Mouse (Mus musculus) CH12.LX (cell line): ENCODE measurements around the gene Ubald2. TPM values are rescaled to one million over a fixed set of nuclear protein-coding genes. Genes with fewer than 3 reads are reported as not detected.

Experiments used
- DNase-seq: peaks from one replicate; pipeline ENCODE4 v3.0.0-alpha.2; 2013; ENCODE audit errors: extremely low read depth
- H3K27ac ChIP-seq: 2 replicates; pipeline ENCODE4 v1.5.1; 2012; ENCODE audit warnings: low read depth, mild to moderate bottlenecking, control low read depth, moderate library complexity; ENCODE audit not compliant: insufficient read depth
- H3K27me3 ChIP-seq: replicated peaks from 2 replicates; pipeline ENCODE3; 2012; ENCODE audit warnings: inconsistent platforms
- H3K36me3 ChIP-seq, 2 experiments: replicated peaks in 1 of 2; 2 replicates each; pipeline versions ENCODE3 to v1.6.1; 2012; ENCODE audit warnings: inconsistent platforms in 1 of 2, low read length in 1 of 2, mild to moderate bottlenecking in 1 of 2, mixed read lengths in 1 of 2, moderate library complexity in 1 of 2; ENCODE audit not compliant: control insufficient read depth in 1 of 2, insufficient read depth in 1 of 2
- H3K4me1 ChIP-seq, 2 experiments: 2 replicates each; pipeline ENCODE4 v1.6.1; 2012; ENCODE audit warnings: inconsistent platforms in 1 of 2, moderate library complexity in 1 of 2; ENCODE audit not compliant: insufficient read depth in 2 of 2, control insufficient read depth in 1 of 2
- H3K4me2 ChIP-seq: 2 replicates; pipeline ENCODE4 v1.6.1; 2012; ENCODE audit warnings: low read depth, mild to moderate bottlenecking, control low read depth; ENCODE audit not compliant: poor library complexity, insufficient read depth, severe bottlenecking
- H3K4me3 ChIP-seq, 3 experiments: fragments of 150-350 bp in 1 of 3; sonication (generic) in 1 of 3; replicated peaks in 1 of 3; 2 replicates each; pipeline versions ENCODE3 to v1.5.1; 2011 to 2012; ENCODE audit warnings: low read depth in 2 of 3, low read length in 2 of 3, mild to moderate bottlenecking in 2 of 3, moderate library complexity in 2 of 3, control low read depth in 1 of 3, improper control_type of control experiment in 1 of 3, inconsistent platforms in 1 of 3, mixed read lengths in 1 of 3; ENCODE audit not compliant: poor library complexity in 1 of 3
- H3K79me2 ChIP-seq: replicated peaks from 2 replicates; pipeline ENCODE4 v1.6.1; 2012; ENCODE audit warnings: mild to moderate bottlenecking, moderate library complexity; ENCODE audit not compliant: control insufficient read depth, poor library complexity, insufficient read depth, severe bottlenecking; ENCODE audit errors: extremely low read depth
- H3K9ac ChIP-seq: 2 replicates; pipeline ENCODE4 v1.6.1; 2012; ENCODE audit warnings: low read depth, mild to moderate bottlenecking, control low read depth, moderate library complexity; ENCODE audit not compliant: insufficient read depth
- H3K9me3 ChIP-seq: replicated peaks from 2 replicates; pipeline ENCODE3; 2012; ENCODE audit warnings: low read length, inconsistent platforms, mixed read lengths
- E2F4 ChIP-seq: IDR thresholded peaks from 2 replicates; pipeline ENCODE4 v1.6.1; 2011; ENCODE audit warnings: low read depth, low read length, improper control_type of control experiment; ENCODE audit not compliant: insufficient replicate concordance
- EP300 ChIP-seq: IDR thresholded peaks from 2 replicates; pipeline ENCODE4 v1.6.1; 2011; ENCODE audit warnings: low read length, improper control_type of control experiment
- IRF4 ChIP-seq: IDR thresholded peaks from 2 replicates; pipeline ENCODE4 v1.6.1; 2014; ENCODE audit warnings: low read depth, mild to moderate bottlenecking, inconsistent platforms, low read length, improper control_type of control experiment
- JUND ChIP-seq: conservative IDR thresholded peaks from 2 replicates; pipeline ENCODE4 v1.6.1; 2011; ENCODE audit warnings: low read depth, low read length, improper control_type of control experiment
- MAX ChIP-seq: IDR thresholded peaks from 2 replicates; pipeline ENCODE4 v1.6.1; 2011; ENCODE audit warnings: low read length, improper control_type of control experiment
- MEF2A ChIP-seq: IDR thresholded peaks from 2 replicates; pipeline ENCODE4 v1.6.1; 2014; ENCODE audit warnings: low read depth, mild to moderate bottlenecking, inconsistent platforms, low read length, improper control_type of control experiment, borderline replicate concordance
- NELFE ChIP-seq: IDR thresholded peaks from 2 replicates; pipeline ENCODE4 v1.6.1; 2011; ENCODE audit warnings: low read depth, low read length, improper control_type of control experiment
- POLR2A ChIP-seq: IDR thresholded peaks from 2 replicates; pipeline ENCODE4 v1.6.1; 2011; ENCODE audit warnings: low read depth, mild to moderate bottlenecking, improper control_type of control experiment, low read length
- SIN3A ChIP-seq: IDR thresholded peaks from 2 replicates; pipeline ENCODE4 v1.6.1; 2012; ENCODE audit warnings: low read length, improper control_type of control experiment, inconsistent platforms
- TBP ChIP-seq: conservative IDR thresholded peaks from 2 replicates; pipeline ENCODE4 v1.6.1; 2011; ENCODE audit warnings: low read depth, low read length, improper control_type of control experiment
- UBTF ChIP-seq: IDR thresholded peaks from 2 replicates; pipeline ENCODE4 v1.6.1; 2012; ENCODE audit warnings: low read depth, mild to moderate bottlenecking, inconsistent platforms, low read length, improper control_type of control experiment, moderate library complexity
- ZMIZ1 ChIP-seq: IDR thresholded peaks from 2 replicates; pipeline ENCODE4 v1.6.1; 2012; ENCODE audit warnings: low read depth, mild to moderate bottlenecking, inconsistent platforms, low read length, improper control_type of control experiment
- ZNF384 ChIP-seq: IDR thresholded peaks from 2 replicates; pipeline ENCODE4 v1.6.1; 2012; ENCODE audit warnings: low read depth, low read length, improper control_type of control experiment, inconsistent platforms
- dilution Hi-C: fragments of 300-500 bp; cut with MboI; formaldehyde crosslinking; loops from 2 replicates; pipeline ENCODE4 v1.14.3; 2020; ENCODE audit warnings: low sequenced_read_pairs; ENCODE audit not compliant: extremely low pct_unique_long_range_greater_than_20kb, extremely low pct_ligation_motif_present
- in situ Hi-C: fragments of 300-500 bp; cut with MboI; formaldehyde crosslinking; loops from 3 replicates; pipeline ENCODE4 v1.14.3; 2019; ENCODE audit warnings: low sequenced_read_pairs, low pct_ligation_motif_present, low pct_unique_long_range_greater_than_20kb, mixed read lengths
- polyA plus RNA-seq: library from polyadenylated mRNA; unstranded; fragments of >175 nt; gene quantifications from 2 replicates; pipeline ENCODE4 v1.2.1, GENCODE M21; 2012; ENCODE audit warnings: low read depth; ENCODE audit not compliant: insufficient read length
- total RNA-seq, 2 experiments: library from RNA; depleted of rRNA; stranded (reverse); fragments of 300-350 nt in 1 of 2; fragments of >200 nt in 1 of 2; gene quantifications; 2 replicates each; pipeline ENCODE4 v1.2.3; 2012 to 2014

Ubald2 gene
- total and polyA plus RNA-seq, 3 experiments, result 228 to 436 (median 336) TPM

- Histone ChIP-seq H3K4me2 (no peak overlapping the region), H3K4me1 (peaks cover 0 to 7% of the 10 kb centered on the region in 2 experiments; a peak in 2 of 4 replicates), H3K36me3 (peaks cover 71 to 85% of the 10 kb centered on the region in 2 experiments), H3K4me3 (no peak overlapping the region), H3K27me3 (no peaks in the 10 kb centered on the region), H3K27ac (no peak overlapping the region), H3K9ac (no peak overlapping the region), H3K79me2 (peaks cover 13% of the 10 kb centered on the region), H3K9me3 (no peaks in the 10 kb centered on the region)
- TF ChIP-seq JUND (no peak), E2F4 (no peak), TBP (no peak), EP300 (no peak), UBTF (no peak), ZMIZ1 (no peak), SIN3A (no peak), MEF2A (no peak), POLR2A (no peak), NELFE (no peak), ZNF384 (no peak)
- DNase-seq, result no peak
- dilution Hi-C loops (no loop called here), in situ Hi-C loops (no loop called here)
Observed at GRCm38 (mm10) chr11:116484261-116484660, 50.4 kb downstream of the Ubald2 start.

GRCm38 (mm10) chr11:116488207-116488606 lies 54.3 kb downstream of the Ubald2 start:
- Histone ChIP-seq H3K4me3 (no peak overlapping the region), H3K9me3 (peaks cover 8% of the 10 kb centered on the region), H3K9ac (no peak overlapping the region), H3K4me1 (peaks cover 0 to 12% of the 10 kb centered on the region in 2 experiments; a peak in 2 of 4 replicates), H3K27ac (no peak overlapping the region), H3K36me3 (peaks cover 39 to 49% of the 10 kb centered on the region in 2 experiments), H3K79me2 (peaks cover 19% of the 10 kb centered on the region), H3K4me2 (no peak overlapping the region), H3K27me3 (no peaks in the 10 kb centered on the region)
- dilution Hi-C loops, result no loop called here
- TF ChIP-seq IRF4, result no peak
- TF ChIP-seq MAX, result no peak
- no peak for DNase-seq
- in situ Hi-C loops, result no loop called here

Other genes with a start within 250 kb of the Ubald2 start
- 76.5 and 77.4 TPM in 2 replicates for gene Ten1, start 235.2 kb upstream of the Ubald2 start, total RNA-seq (2012; rRNA removed)
- gene Ten1, start 235.2 kb upstream of the Ubald2 start, total RNA-seq (2014; rRNA removed), result 66.7 and 74.4 TPM in 2 replicates
- 70.4 and 81.8 TPM in 2 replicates for gene Ten1, start 235.2 kb upstream of the Ubald2 start, polyA plus RNA-seq
- gene Acox1, start 235.0 kb upstream of the Ubald2 start, total RNA-seq (2012; rRNA removed), result 19.3 and 21.0 TPM in 2 replicates
- gene Acox1, start 235.0 kb upstream of the Ubald2 start, total RNA-seq (2014; rRNA removed), result 17.1 and 18.7 TPM in 2 replicates
- 20.3 and 20.4 TPM in 2 replicates for gene Acox1, start 235.0 kb upstream of the Ubald2 start, polyA plus RNA-seq
- gene Evpl, start 196.0 kb upstream of the Ubald2 start, total RNA-seq (2012; rRNA removed), result 0.17 and 0.21 TPM in 2 replicates
- 0.09 TPM in 1 of 2 replicates, not detected in the other for gene Evpl, start 196.0 kb upstream of the Ubald2 start, total RNA-seq (2014; rRNA removed)
- gene Evpl, start 196.0 kb upstream of the Ubald2 start, polyA plus RNA-seq, result 0.20 and 0.23 TPM in 2 replicates
- gene Srp68, start 159.9 kb upstream of the Ubald2 start, total RNA-seq (2012; rRNA removed), result 74.7 and 78.1 TPM in 2 replicates
- gene Srp68, start 159.9 kb upstream of the Ubald2 start, total RNA-seq (2014; rRNA removed), result 49.3 and 53.2 TPM in 2 replicates
- 174 and 184 TPM in 2 replicates for gene Srp68, start 159.9 kb upstream of the Ubald2 start, polyA plus RNA-seq
- 0.38 and 0.85 TPM in 2 replicates for gene Galr2, start 153.2 kb upstream of the Ubald2 start, total RNA-seq (2012; rRNA removed)
- gene Galr2, start 153.2 kb upstream of the Ubald2 start, total RNA-seq (2014; rRNA removed), result 0.21 TPM in 1 of 2 replicates, not detected in the other
- gene Galr2, start 153.2 kb upstream of the Ubald2 start, polyA plus RNA-seq, result 1.6 and 1.7 TPM in 2 replicates
- 34.0 and 42.1 TPM in 2 replicates for gene Exoc7, start 126.9 kb upstream of the Ubald2 start, total RNA-seq (2012; rRNA removed)
- 32.2 and 38.8 TPM in 2 replicates for gene Exoc7, start 126.9 kb upstream of the Ubald2 start, total RNA-seq (2014; rRNA removed)
- gene Exoc7, start 126.9 kb upstream of the Ubald2 start, polyA plus RNA-seq, result 51.8 and 57.6 TPM in 2 replicates
- 0.67 and 2.6 TPM in 2 replicates for gene Foxj1, start 98.7 kb upstream of the Ubald2 start, total RNA-seq (2012; rRNA removed)
- 2.0 and 3.0 TPM in 2 replicates for gene Foxj1, start 98.7 kb upstream of the Ubald2 start, total RNA-seq (2014; rRNA removed)
- 0.12 and 0.26 TPM in 2 replicates for gene Foxj1, start 98.7 kb upstream of the Ubald2 start, polyA plus RNA-seq
- 17.2 and 39.3 TPM in 2 replicates for gene Rnf157, start 21.1 kb upstream of the Ubald2 start, total RNA-seq (2012; rRNA removed)
- gene Rnf157, start 21.1 kb upstream of the Ubald2 start, total RNA-seq (2014; rRNA removed), result 7.2 and 8.7 TPM in 2 replicates
- 8.7 and 10.9 TPM in 2 replicates for gene Rnf157, start 21.1 kb upstream of the Ubald2 start, polyA plus RNA-seq
- 0.13 and 0.38 TPM in 2 replicates for gene Qrich2, start 32.1 kb downstream of the Ubald2 start, total RNA-seq (2012; rRNA removed)
- 0.23 and 0.32 TPM in 2 replicates for gene Qrich2, start 32.1 kb downstream of the Ubald2 start, total RNA-seq (2014; rRNA removed)
- gene Qrich2, start 32.1 kb downstream of the Ubald2 start, polyA plus RNA-seq, result 0.29 and 0.37 TPM in 2 replicates
- 114 and 118 TPM in 2 replicates for gene Prpsap1, start 60.1 kb downstream of the Ubald2 start, total RNA-seq (2012; rRNA removed)
- 79.8 and 93.5 TPM in 2 replicates for gene Prpsap1, start 60.1 kb downstream of the Ubald2 start, total RNA-seq (2014; rRNA removed)
- 112 and 114 TPM in 2 replicates for gene Prpsap1, start 60.1 kb downstream of the Ubald2 start, polyA plus RNA-seq
- 0.84 and 2.1 TPM in 2 replicates for gene Sphk1, start 96.8 kb downstream of the Ubald2 start, total RNA-seq (2012; rRNA removed)
- gene Sphk1, start 96.8 kb downstream of the Ubald2 start, total RNA-seq (2014; rRNA removed), result 0.20 and 0.89 TPM in 2 replicates
- 0.26 and 0.50 TPM in 2 replicates for gene Sphk1, start 96.8 kb downstream of the Ubald2 start, polyA plus RNA-seq
- gene Ube2o, start 147.4 kb downstream of the Ubald2 start, total RNA-seq (2012; rRNA removed), result 37.6 and 42.8 TPM in 2 replicates
- 12.6 and 12.7 TPM in 2 replicates for gene Ube2o, start 147.4 kb downstream of the Ubald2 start, total RNA-seq (2014; rRNA removed)
- gene Ube2o, start 147.4 kb downstream of the Ubald2 start, polyA plus RNA-seq, result 50.5 and 61.7 TPM in 2 replicates
- gene Aanat, start 152.3 kb downstream of the Ubald2 start, total RNA-seq (2012; rRNA removed), result not detected in 2 replicates
- gene Aanat, start 152.3 kb downstream of the Ubald2 start, total RNA-seq (2014; rRNA removed), result not detected in 2 replicates
- gene Aanat, start 152.3 kb downstream of the Ubald2 start, polyA plus RNA-seq, result not detected in 2 replicates
- 8.5 and 12.1 TPM in 2 replicates for gene Rhbdf2, start 192.9 kb downstream of the Ubald2 start, total RNA-seq (2012; rRNA removed)
- gene Rhbdf2, start 192.9 kb downstream of the Ubald2 start, total RNA-seq (2014; rRNA removed), result 3.1 and 3.4 TPM in 2 replicates
- gene Rhbdf2, start 192.9 kb downstream of the Ubald2 start, polyA plus RNA-seq, result 11.8 and 14.7 TPM in 2 replicates
- gene Prcd, start 219.4 kb downstream of the Ubald2 start, total RNA-seq (2012; rRNA removed), result not detected in 2 replicates
- not detected in 2 replicates for gene Prcd, start 219.4 kb downstream of the Ubald2 start, total RNA-seq (2014; rRNA removed)
- not detected in 2 replicates for gene Prcd, start 219.4 kb downstream of the Ubald2 start, polyA plus RNA-seq
- not detected in 2 replicates for gene Cygb, start 220.2 kb downstream of the Ubald2 start, total RNA-seq (2012; rRNA removed)
- gene Cygb, start 220.2 kb downstream of the Ubald2 start, total RNA-seq (2014; rRNA removed), result not detected in 2 replicates
- gene Cygb, start 220.2 kb downstream of the Ubald2 start, polyA plus RNA-seq, result 0.11 TPM in 1 of 2 replicates, not detected in the other